Mouse (Mus musculus): ENCODE data around the gene Stx3. TPM values are rescaled to one million over a fixed set of nuclear protein-coding genes. Genes with fewer than 3 reads are reported as not detected.

Gene Stx3
- total RNA-seq (2023): 9.5 TPM

DNA sequence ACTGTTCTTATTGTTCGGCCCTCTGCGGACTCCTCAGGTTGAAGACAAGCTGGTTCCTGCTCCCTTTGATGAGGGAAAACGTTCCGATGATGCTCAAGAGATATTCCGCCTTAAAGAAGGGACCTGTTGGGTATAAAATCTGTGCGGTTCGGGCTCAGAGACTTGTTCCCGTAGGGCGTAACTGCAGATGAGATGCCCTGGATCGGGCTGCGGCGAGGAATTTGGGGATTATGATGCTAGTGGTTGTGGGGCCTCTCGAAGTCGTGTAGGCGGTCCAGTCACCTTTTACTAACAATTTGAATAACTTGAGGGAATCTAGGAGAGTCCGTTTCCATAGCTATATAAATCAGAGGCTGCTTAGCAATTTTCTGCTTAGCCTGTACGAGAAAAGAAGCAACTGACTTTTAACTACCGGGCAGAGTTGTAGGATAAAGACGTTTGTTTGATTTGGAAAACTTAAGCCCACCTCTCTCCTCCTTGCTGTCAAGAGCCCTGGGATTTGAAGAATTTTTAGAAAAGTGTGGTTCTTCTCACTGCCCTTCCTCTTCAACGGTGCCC is at the start of gene Stx3:
Stx3 (minus strand) TSS at position 261 of the 558 bp plus-strand sequence.

GRCm38 (mm10) chr19:11860966-11861365 is 41.8 kb upstream of the Stx3 start, which contains the start of gene Olfr1418:
Olfr1418 (minus strand) TSS chr19:11861066.

DNA sequence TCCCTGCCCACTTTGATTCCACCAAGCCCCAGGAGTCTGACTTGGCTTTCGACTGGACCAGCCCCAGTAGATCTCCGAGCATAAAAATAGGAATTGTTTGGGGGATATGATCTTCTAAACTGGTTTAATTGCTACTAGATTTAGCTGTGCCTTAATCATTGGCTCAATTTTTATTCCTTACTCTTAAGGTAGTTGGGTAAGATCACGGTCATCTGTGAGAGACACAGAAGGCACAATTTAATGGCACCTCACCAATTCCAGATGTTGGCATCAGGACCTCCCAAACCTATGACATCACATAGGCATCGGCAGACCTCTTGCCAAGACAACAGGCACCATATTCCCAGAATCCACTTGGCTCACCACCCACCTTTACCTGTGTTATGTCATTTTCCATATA is 19.9 kb upstream of the Stx3 start, which contains the start of gene Olfr1417:
Olfr1417 (minus strand) TSS at position 101 of the 400 bp plus-strand sequence.

GRCm38 (mm10) chr19:11770205-11770892 is 48.9 kb downstream of the Stx3 start, which contains the start of gene Mrpl16:
Mrpl16 (plus strand) TSS chr19:11770391.

DNA sequence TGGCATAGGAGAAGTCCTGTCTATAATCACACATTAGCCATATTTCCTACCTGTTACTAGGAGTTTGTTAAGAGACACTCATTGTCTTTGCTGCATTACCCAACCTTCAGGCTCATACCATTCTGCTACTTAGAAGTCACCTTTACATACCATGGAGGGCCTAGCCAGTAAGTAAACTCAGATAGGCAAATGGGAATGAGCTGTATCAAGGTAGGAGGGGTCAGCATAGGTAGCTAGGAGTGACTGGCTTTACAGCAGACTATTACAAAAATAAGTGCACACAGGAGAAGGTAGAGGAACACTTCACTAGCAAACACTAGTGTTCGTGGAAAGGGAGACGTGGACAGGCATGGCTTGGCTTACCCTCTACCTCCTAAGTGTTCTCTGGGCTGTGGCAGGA is 71.9 kb downstream of the Stx3 start, which contains the start of gene Gif:
Gif (plus strand) TSS at position 257 of the 400 bp plus-strand sequence.

Other genes starting within 250 kb of the Stx3 start
- gene Ms4a6d, start 214.6 kb downstream of the Stx3 start, total RNA-seq (2023): 9.2 TPM
- gene Ms4a2, start 195.7 kb downstream of the Stx3 start, total RNA-seq (2023): not detected
- not detected for gene Ms4a3, start 178.6 kb downstream of the Stx3 start, total RNA-seq (2023)
- not detected for gene Oosp2, start 158.8 kb downstream of the Stx3 start, total RNA-seq (2023)
- 1.4 TPM for gene Oosp1, start 128.3 kb downstream of the Stx3 start, total RNA-seq (2023)
- not detected for gene Oosp3, start 122.3 kb downstream of the Stx3 start, total RNA-seq (2023)
- gene Gif, start 71.8 kb downstream of the Stx3 start, total RNA-seq (2023): not detected
- gene Mrpl16, start 49.0 kb downstream of the Stx3 start, total RNA-seq (2023): 22.4 TPM
- not detected for gene Olfr1417, start 19.8 kb upstream of the Stx3 start, total RNA-seq (2023)
- not detected for gene Olfr1418, start 41.7 kb upstream of the Stx3 start, total RNA-seq (2023)
- gene Olfr1419, start 55.7 kb upstream of the Stx3 start, total RNA-seq (2023): not detected
- gene Olfr1420, start 67.2 kb upstream of the Stx3 start, total RNA-seq (2023): not detected
- 54.0 TPM for gene Patl1, start 93.0 kb upstream of the Stx3 start, total RNA-seq (2023)
- 44.4 TPM for gene Osbp, start 146.5 kb upstream of the Stx3 start, total RNA-seq (2023)
- gene Olfr1423, start 221.9 kb upstream of the Stx3 start, total RNA-seq (2023): not detected
- gene Olfr1424, start 243.3 kb upstream of the Stx3 start, total RNA-seq (2023): not detected

All from CD4-positive naive resting alpha-beta T cell, adult 57 days (primary cell).